Mouse (Mus musculus) neural tube, embryonic 13.5 days (tissue): ENCODE results near the gene Spcs2. TPM values are rescaled to one million over a fixed set of nuclear protein-coding genes. Genes with fewer than 3 reads are reported as not detected.
"Not testable (repeated sequence)": the region's sequence is repeated elsewhere in the genome, so short reads cannot be mapped to it uniquely, and the experiment has no call there.

ENCODE experiments used
- ATAC-seq: fragments of 200-750 bp; cut with Nextera tagmentation; 2 replicates; pipeline ENCODE4 v1.8.0; 2017; ENCODE audit warnings: low read depth, mild to moderate bottlenecking, moderate TSS enrichment, moderate library complexity
- H3K27ac ChIP-seq: fragments of 300-500 bp; sonication (generic); replicated peaks from 2 replicates; pipeline ENCODE4 v1.5.1; 2015; ENCODE audit warnings: moderate library complexity, mild to moderate bottlenecking, inconsistent platforms
- H3K27me3 ChIP-seq: fragments of 300-500 bp; sonication (generic); 2 replicates; pipeline ENCODE4 v1.6.1; 2015; ENCODE audit warnings: mild to moderate bottlenecking, inconsistent platforms
- H3K36me3 ChIP-seq: fragments of 300-500 bp; sonication (generic); 2 replicates; pipeline ENCODE4 v1.6.1; 2015; ENCODE audit warnings: mild to moderate bottlenecking, inconsistent platforms
- H3K4me1 ChIP-seq: fragments of 300-500 bp; sonication (generic); replicated peaks from 2 replicates; pipeline ENCODE4 v1.6.1; 2015; ENCODE audit warnings: inconsistent platforms
- H3K4me2 ChIP-seq: fragments of 300-500 bp; sonication (generic); 2 replicates; pipeline ENCODE4 v1.6.1; 2015; ENCODE audit warnings: inconsistent platforms, mild to moderate bottlenecking, moderate library complexity
- H3K4me3 ChIP-seq: fragments of 300-500 bp; sonication (generic); 2 replicates; pipeline ENCODE4 v1.5.1; 2015; ENCODE audit warnings: mild to moderate bottlenecking, inconsistent platforms
- H3K9ac ChIP-seq: fragments of 300-500 bp; sonication (generic); 2 replicates; pipeline ENCODE4 v1.6.1; 2015; ENCODE audit warnings: moderate library complexity, mild to moderate bottlenecking, inconsistent platforms
- H3K9me3 ChIP-seq: fragments of 300-500 bp; sonication (generic); 2 replicates; pipeline ENCODE4 v1.6.1; 2016; ENCODE audit warnings: inconsistent platforms
- WGBS: fragments of 180-500 bp; shearing (Covaris S2); methylation state at CpG from one replicate; pipeline ENCODE4 v1.1.7; 2015; 5-methylcytosine and 5-hydroxymethylcytosine counted together
- polyA plus RNA-seq: library from polyadenylated mRNA; unstranded; fragments of >200 nt; fragmentation: Nextera tagmentation; extraction: Ambion mirVana; gene quantifications from 2 replicates; pipeline ENCODE4 v1.2.1, GENCODE M21; 2015

Gene Spcs2
- polyA plus RNA-seq, 1 experiment from 2014 or later, result 329 TPM

GRCm38 (mm10) chr7:99813394-99813793 is 49.9 kb downstream of the Spcs2 start:
- WGBS, result 92% methylated on average over 11 of the region's 11 CpGs
- H3K4me3 ChIP-seq, result no peak overlapping the region

GRCm38 (mm10) chr7:99811661-99812060 is 51.6 kb downstream of the Spcs2 start:
- no peak overlapping the region for H3K4me2 ChIP-seq
- H3K4me3 ChIP-seq, result no peak overlapping the region
- no peak for ATAC-seq
- H3K9me3 ChIP-seq, result no peaks in the 10 kb centered on the region
- H3K36me3 ChIP-seq, result peaks cover 9% of the 10 kb centered on the region; the same call in 1 of the 2 replicates
- no peaks in the 10 kb centered on the region for H3K4me1 ChIP-seq
- H3K27me3 ChIP-seq, result no peaks in the 10 kb centered on the region
- H3K9ac ChIP-seq, result no peak overlapping the region
- H3K27ac ChIP-seq, result no peak overlapping the region
- WGBS, result 90% methylated on average over 4 of the region's 4 CpGs

More at GRCm38 (mm10) chr7:99813394-99813793, 49.9 kb downstream of the Spcs2 start:
- Histone ChIP-seq H3K27ac (no peak overlapping the region), H3K9me3 (no peaks in the 10 kb centered on the region), H3K36me3 (peaks cover 9% of the 10 kb centered on the region; the same call in 1 of the 2 replicates), H3K9ac (no peak overlapping the region), H3K27me3 (no peaks in the 10 kb centered on the region), H3K4me2 (no peak overlapping the region), H3K4me1 (no peaks in the 10 kb centered on the region)
- ATAC-seq, result no peak

GRCm38 (mm10) chr7:99810814-99811213 is 52.4 kb downstream of the Spcs2 start:
- H3K4me3 ChIP-seq, result no peak overlapping the region
- no peak overlapping the region for H3K4me2 ChIP-seq
- no peak overlapping the region for H3K27ac ChIP-seq
- no peaks in the 10 kb centered on the region for H3K27me3 ChIP-seq
- H3K9ac ChIP-seq, result no peak overlapping the region
- H3K9me3 ChIP-seq, result no peaks in the 10 kb centered on the region
- no peak for ATAC-seq
- H3K4me1 ChIP-seq, result no peaks in the 10 kb centered on the region
- 94% methylated on average over 2 of the region's 2 CpGs for WGBS
- peaks cover 9% of the 10 kb centered on the region; the same call in 1 of the 2 replicates for H3K36me3 ChIP-seq

GRCm38 (mm10) chr7:99807043-99807442 is 56.2 kb downstream of the Spcs2 start:
- H3K9me3 ChIP-seq, H3K27me3 ChIP-seq, H3K9ac ChIP-seq, H3K4me3 ChIP-seq, H3K27ac ChIP-seq, ATAC-seq, H3K36me3 ChIP-seq, H3K4me2 ChIP-seq, H3K4me1 ChIP-seq: not testable (repeated sequence)
- 85% methylated on average over 7 of the region's 7 CpGs for WGBS

- 90% methylated on average over 1 of the region's 1 CpGs for WGBS
- H3K4me2 ChIP-seq, result no peak overlapping the region
- H3K9ac ChIP-seq, result no peak overlapping the region
- H3K27me3 ChIP-seq, result no peaks in the 10 kb centered on the region
- no peaks in the 10 kb centered on the region for H3K36me3 ChIP-seq
- H3K4me3 ChIP-seq, result no peak overlapping the region
- H3K9me3 ChIP-seq, result no peaks in the 10 kb centered on the region
- no peaks in the 10 kb centered on the region for H3K4me1 ChIP-seq
- no peak overlapping the region for H3K27ac ChIP-seq
- no peak for ATAC-seq
Measured at GRCm38 (mm10) chr7:99805340-99805739, 57.9 kb downstream of the Spcs2 start.

- not testable (repeated sequence) for H3K4me2 ChIP-seq, H3K27me3 ChIP-seq, H3K36me3 ChIP-seq, H3K9me3 ChIP-seq, H3K9ac ChIP-seq, H3K4me1 ChIP-seq, H3K27ac ChIP-seq, ATAC-seq, H3K4me3 ChIP-seq
- WGBS, result 82% methylated on average over 3 of the region's 3 CpGs
Measured at GRCm38 (mm10) chr7:99804033-99804432, 59.2 kb downstream of the Spcs2 start.

- H3K4me1 ChIP-seq, result no peaks in the 10 kb centered on the region
- no peak overlapping the region for H3K9ac ChIP-seq
- no peaks in the 10 kb centered on the region for H3K9me3 ChIP-seq
- H3K4me2 ChIP-seq, result no peak overlapping the region
- 81% methylated on average over 8 of the region's 8 CpGs for WGBS
- H3K27ac ChIP-seq, result no peak overlapping the region
- no peaks in the 10 kb centered on the region for H3K27me3 ChIP-seq
- no peak overlapping the region for H3K4me3 ChIP-seq
- no peaks in the 10 kb centered on the region for H3K36me3 ChIP-seq
- no peak for ATAC-seq
Measured at GRCm38 (mm10) chr7:99803535-99803934, 59.7 kb downstream of the Spcs2 start.

GRCm38 (mm10) chr7:99799118-99799517 is 64.1 kb downstream of the Spcs2 start:
- H3K9me3 ChIP-seq, result no peaks in the 10 kb centered on the region
- peaks cover 27% of the 10 kb centered on the region for H3K4me1 ChIP-seq
- H3K27ac ChIP-seq, result no peak overlapping the region
- no peak overlapping the region for H3K4me3 ChIP-seq
- H3K4me2 ChIP-seq, result no peak overlapping the region
- H3K36me3 ChIP-seq, result no peaks in the 10 kb centered on the region
- WGBS, result 79% methylated on average over 7 of the region's 7 CpGs
- ATAC-seq, result no peak
- no peak overlapping the region for H3K9ac ChIP-seq
- H3K27me3 ChIP-seq, result no peaks in the 10 kb centered on the region

- no peaks in the 10 kb centered on the region for H3K27me3 ChIP-seq
- H3K4me2 ChIP-seq, result no peak overlapping the region
- no peaks in the 10 kb centered on the region for H3K36me3 ChIP-seq
- no peaks in the 10 kb centered on the region for H3K9me3 ChIP-seq
- 31% methylated on average over 6 of the region's 6 CpGs for WGBS
- H3K4me3 ChIP-seq, result no peak overlapping the region
- no peak overlapping the region for H3K9ac ChIP-seq
- no peak overlapping the region for H3K27ac ChIP-seq
- peaks cover 27% of the 10 kb centered on the region for H3K4me1 ChIP-seq
- peak; percentile 67; the same call in 1 of the 2 replicates for ATAC-seq
Measured at GRCm38 (mm10) chr7:99797911-99798647, 65.2 kb downstream of the Spcs2 start.

- Histone ChIP-seq H3K36me3 (no peaks in the 10 kb centered on the region), H3K27ac (no peak overlapping the region), H3K9ac (no peak overlapping the region), H3K9me3 (no peaks in the 10 kb centered on the region), H3K4me3 (no peak overlapping the region), H3K4me2 (no peak overlapping the region), H3K4me1 (peaks cover 27% of the 10 kb centered on the region), H3K27me3 (no peaks in the 10 kb centered on the region)
- WGBS, result 55% methylated on average over 3 of the region's 3 CpGs
- ATAC-seq, result no peak
Measured at GRCm38 (mm10) chr7:99797261-99797660, 66.0 kb downstream of the Spcs2 start.

GRCm38 (mm10) chr7:99796471-99796870 is 66.8 kb downstream of the Spcs2 start:
- H3K4me2 ChIP-seq, result no peak overlapping the region
- 58% methylated on average over 3 of the region's 3 CpGs for WGBS
- H3K36me3 ChIP-seq, result no peaks in the 10 kb centered on the region
- H3K27me3 ChIP-seq, result no peaks in the 10 kb centered on the region
- H3K9me3 ChIP-seq, result no peaks in the 10 kb centered on the region
- no peak overlapping the region for H3K4me3 ChIP-seq
- H3K27ac ChIP-seq, result peak overlapping the region; percentile 81
- peaks cover 27% of the 10 kb centered on the region for H3K4me1 ChIP-seq
- ATAC-seq, result no peak
- H3K9ac ChIP-seq, result no peak overlapping the region

- Histone ChIP-seq H3K36me3 (no peaks in the 10 kb centered on the region), H3K27ac (peak overlapping the region; percentile 81), H3K4me1 (peaks cover 36% of the 10 kb centered on the region), H3K4me2 (peak overlapping the region; percentile 43), H3K9ac (peak overlapping the region; percentile 41), H3K27me3 (no peaks in the 10 kb centered on the region), H3K4me3 (peak overlapping the region; percentile 1; the same call in 1 of the 2 replicates), H3K9me3 (no peaks in the 10 kb centered on the region)
- peak; percentile 71 for ATAC-seq
- WGBS, result 8% methylated on average over 17 of the region's 17 CpGs
Measured at GRCm38 (mm10) chr7:99795192-99795981, 67.9 kb downstream of the Spcs2 start.
